Mouse (Mus musculus): ENCODE results near the gene Epb42.
"Not testable (repeated sequence)": the region's sequence is repeated elsewhere in the genome, so short reads cannot be mapped to it uniquely, and the experiment has no call there.

Epb42 gene

DNA sequence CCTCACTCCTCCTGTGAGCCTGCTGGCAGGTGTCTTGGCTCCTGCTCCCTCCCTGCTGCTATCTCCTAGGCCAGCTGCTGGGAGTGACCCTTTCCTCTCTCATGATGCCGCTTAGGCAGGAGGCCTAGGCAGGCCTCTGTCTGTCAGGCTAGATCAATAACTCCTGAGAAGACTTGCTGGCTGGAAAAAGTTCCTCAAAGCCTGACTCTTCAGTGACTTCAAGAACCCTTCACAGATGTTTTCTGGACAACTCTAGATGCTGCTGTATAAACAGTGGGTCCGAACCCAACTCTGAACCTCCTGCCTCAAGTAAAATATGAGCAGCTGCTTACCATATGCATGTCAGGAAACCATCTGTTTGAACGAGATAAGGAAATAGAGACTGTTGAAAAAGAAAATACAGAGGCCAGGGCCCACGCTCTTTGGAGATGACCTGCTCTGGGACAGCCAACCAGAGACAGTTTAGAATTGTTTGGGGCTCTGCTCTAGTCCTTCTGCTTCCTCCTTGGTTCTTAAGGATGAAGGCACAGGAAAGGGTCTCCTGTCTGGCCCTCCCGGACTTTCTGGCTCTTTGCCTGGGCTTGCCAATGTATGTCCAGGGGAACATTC lies at the start of gene Epb42:
Gene Epb42, minus strand, starts transcription at position 340 of the 609 bp plus-strand sequence.
- DNase-seq: no peak

DNA sequence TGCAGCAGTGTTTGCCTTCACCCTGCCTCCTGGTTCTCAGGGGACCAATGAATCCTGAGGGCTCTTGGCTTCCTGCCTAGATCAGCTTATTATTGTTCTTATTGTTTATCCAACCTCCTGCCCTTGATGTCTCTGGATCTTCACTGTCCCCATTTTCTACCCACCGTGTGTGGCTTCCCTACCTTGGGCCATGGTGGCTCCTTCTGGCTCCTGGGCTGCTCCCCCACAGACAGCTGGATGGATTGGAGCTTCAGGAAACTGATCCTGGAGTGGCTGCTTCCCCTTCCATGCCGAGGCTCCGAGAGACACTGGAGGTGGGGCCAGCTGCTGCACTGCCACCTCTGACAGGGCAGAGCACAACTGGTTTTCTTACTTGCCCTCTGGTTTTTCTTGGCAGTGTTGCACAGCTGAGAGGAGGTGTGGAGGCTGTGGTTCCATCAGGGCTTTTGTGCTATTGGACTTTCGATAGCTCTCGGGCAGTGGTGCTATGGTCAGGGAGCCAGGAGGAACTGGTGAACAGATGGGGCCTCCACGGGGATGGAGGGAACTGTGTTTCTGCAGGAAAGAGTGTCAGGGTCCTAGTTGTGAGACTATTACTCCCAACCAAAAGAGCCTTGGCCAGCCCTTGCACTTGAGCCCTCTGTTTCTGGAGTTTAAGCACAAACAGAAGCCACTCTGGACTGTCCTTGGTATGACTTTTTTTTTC lies 48.8 kb upstream of the Epb42 start, which contains the start of gene Tgm5:
Gene Tgm5, minus strand, starts transcription at position 362 of the 706 bp plus-strand sequence.
- DNase-seq: peak; percentile 22

DNA sequence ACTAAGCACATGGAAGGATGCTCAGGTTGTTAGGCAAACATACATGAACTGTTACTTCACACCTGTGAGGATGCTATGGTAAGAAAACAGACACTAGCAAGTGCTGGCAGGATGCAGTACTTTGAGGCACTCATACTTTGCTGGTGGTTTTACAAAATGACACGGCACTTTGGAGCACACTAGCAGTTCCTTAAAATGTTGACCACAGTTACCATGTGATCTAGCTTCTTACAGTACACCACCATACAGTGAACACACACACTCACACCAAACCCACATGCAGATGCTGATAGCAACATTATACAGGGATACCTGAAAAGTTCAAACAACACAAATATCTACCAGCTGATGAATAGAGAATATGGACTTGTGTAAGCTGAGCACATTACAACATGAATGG lies 45.8 kb upstream of the Epb42 start:
- DNase-seq: no peak

DNA sequence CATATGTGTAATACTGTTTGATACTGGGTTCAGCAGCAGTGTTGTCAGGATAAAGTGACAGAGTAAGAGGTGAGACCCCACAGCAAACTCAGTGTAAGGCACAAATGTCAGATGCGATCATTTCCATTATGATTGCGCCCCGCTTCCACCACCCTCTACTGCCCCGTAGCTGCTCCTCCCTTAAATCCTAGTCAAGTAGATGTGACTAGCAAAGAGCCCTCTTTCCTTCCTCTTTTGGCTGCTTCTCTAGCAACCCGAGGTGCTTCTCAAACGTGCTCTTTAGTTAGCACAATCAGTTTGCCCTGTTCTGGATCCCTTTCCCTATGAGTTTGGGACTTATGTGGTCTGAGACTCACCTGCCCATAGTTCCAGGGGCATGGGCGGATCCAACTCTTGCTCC lies 37.9 kb upstream of the Epb42 start:
- DNase-seq: no peak

GRCm38 (mm10) chr2:121071871-121072270 lies 35.0 kb upstream of the Epb42 start:
- no peak for DNase-seq

DNA sequence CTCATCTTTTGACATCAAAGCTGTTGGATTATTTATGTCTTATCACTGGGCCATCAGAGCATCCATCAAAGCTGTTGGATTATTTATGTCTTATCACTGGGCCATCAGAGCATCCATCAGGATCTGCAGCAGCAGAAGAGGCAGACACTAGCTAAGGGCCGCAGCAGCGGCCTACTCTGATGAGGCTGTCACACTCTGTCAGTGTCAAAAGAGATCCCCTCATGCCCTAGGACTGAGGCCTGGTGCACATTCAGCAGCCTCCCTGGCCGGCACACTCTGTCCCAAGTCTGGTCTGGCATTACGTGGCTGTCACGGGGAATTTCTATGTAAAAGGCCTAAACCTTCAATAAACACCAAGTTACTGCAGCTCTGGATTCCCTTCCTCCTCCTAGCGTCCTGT lies 32.6 kb upstream of the Epb42 start:
- no peak for DNase-seq

GRCm38 (mm10) chr2:121067116-121067515 lies 30.2 kb upstream of the Epb42 start:
- no peak for DNase-seq

- no peak for DNase-seq
These were observed 24.4 kb upstream of the Epb42 start for GRCm38 (mm10) chr2:121061315-121061714.

- no peak for DNase-seq
These were observed 21.1 kb upstream of the Epb42 start for GRCm38 (mm10) chr2:121057997-121058396.

GRCm38 (mm10) chr2:121055915-121056314 lies 19.0 kb upstream of the Epb42 start:
- DNase-seq: no peak

DNA sequence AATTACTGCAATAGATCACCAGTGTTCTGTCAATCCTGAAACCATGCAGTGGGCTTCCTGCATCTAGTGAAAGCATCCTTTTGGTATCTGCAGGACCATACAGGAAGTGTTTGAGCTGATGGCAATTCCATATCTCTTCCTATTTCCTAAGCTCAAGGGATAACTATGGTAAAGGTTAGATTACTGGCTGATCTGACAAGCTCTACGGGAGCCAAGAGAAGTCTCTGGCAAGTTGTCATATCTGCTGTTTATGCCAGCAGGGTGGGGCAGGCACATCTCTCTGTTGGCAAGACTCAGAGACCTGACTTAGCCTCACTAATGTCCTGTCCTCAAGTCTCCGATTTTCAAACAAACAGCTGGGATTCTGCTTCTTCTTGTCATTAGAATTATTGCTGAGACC lies 17.2 kb upstream of the Epb42 start:
- no peak for DNase-seq

DNA sequence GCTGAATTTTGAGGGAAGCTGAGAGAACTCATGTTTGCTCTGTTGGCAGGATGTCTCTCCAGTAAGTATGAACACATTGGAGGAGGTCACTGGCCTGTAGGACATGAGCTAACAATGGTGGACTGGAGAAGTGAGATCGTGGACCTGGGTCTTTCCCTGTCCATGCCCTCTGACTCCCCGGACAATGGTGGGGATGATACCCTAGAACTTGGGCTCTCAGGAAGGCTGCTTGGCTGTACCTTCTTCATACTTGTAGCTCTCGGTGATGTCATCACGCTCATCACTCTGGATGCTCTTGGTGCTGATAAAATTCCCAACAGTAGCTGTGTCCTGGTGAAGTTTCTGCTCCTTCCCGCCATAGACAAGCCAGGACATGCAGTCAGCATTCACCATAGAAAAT lies 15.3 kb upstream of the Epb42 start:
- no peak for DNase-seq

- no peak for DNase-seq
These were observed 8.8 kb upstream of the Epb42 start for GRCm38 (mm10) chr2:121045653-121046052.

DNA sequence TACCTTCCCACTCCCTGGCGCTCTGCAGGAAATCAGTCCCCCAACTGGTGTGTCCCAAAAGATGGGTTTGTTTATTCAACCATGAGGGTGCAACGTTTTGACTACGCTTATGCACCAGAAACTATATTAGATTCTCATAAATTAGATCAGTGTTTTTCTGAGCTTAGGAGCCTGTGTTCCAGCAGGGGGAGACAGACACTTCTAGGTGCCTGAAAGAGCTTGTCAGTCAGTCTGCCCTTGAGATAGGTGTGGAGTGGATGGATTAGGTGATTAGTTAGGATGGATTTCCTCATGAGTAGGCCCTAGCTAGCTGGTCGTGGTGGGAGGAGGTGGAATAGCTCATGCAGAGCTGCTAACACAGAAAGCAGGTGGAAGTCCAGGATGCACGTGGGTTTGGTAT lies 4.2 kb upstream of the Epb42 start:
- DNase-seq: peak; percentile 58

DNA sequence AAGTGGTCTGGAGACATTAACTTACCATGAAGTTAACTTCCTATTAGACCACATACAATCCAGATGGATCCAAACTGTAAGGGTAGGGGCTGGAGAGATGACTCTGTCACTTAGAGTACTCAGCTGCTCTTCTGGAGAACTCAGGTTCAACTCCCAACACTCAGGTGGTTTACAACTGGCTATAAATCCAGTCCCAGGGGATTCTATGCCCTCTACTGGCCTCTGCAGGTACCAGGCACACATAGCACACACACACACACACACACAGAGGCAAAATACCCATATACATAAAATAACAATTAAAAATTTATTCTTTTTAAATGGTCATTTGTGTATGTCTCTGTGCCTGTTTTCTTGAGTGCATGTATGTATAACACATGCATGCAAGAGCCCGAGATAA lies 2.5 kb upstream of the Epb42 start:
- DNase-seq: no peak

- DNase-seq: not testable (repeated sequence)
These were observed 2.0 kb upstream of the Epb42 start for GRCm38 (mm10) chr2:121038851-121039250.

DNA sequence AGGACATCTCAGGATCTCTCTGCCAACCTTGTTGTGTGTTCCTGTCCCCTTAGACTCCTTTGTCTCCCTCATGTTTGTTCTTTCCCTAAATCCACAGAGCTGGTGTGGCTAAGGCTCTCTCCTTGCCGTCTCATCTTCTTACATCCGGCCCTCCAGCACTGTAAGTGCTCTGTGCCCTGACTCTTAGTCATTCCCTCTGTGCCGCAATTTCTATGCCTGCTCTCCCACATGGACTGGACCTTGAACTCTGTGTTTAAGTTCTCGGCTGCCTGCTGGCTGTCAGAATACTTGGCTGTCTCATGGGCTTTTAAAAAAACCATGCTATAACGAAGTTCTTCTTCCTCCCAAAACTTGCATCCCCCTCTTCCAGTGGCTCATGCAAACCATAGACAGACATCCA lies 14.0 kb downstream of the Epb42 start:
- peak; percentile 34 for DNase-seq

DNA sequence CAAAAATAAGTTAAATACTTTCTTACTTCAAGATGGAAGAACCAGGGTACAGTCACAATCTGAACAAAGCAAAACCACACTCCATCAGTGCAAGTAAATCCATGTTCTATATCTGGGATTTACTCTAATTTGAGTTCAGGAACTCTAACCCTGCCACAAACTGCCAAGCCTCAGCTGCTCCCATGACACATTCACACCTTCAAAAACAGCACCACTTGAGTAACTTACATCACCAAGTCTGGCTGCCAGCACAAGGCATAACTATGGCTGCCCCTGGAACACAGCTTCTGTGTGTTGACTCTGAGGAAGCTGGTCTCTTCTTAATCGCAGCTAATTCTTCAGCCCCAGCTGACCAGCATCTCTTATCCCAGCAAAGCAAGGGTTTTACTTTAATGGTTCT lies 19.7 kb downstream of the Epb42 start:
- no peak for DNase-seq

DNA sequence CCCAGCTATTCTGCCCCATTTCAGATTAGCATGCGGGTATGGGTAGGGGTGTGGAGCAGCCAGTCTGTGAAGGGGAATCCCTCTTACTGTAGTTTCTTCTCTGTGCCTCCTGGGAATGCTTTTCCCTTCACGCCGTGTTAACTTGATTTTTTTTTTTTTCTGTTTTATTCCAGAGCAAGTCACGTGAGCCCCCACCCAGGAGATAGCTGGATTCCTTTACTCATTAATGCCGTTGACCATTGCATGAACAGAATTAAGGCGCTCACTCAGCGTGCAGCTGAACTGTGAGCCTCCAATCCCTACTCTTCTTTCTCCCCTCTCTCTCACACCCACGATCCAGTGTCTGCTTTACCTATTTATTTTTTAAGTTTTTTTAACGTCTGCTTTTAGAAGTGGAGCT lies 20.6 kb downstream of the Epb42 start:
- peak; percentile 78 for DNase-seq

DNA sequence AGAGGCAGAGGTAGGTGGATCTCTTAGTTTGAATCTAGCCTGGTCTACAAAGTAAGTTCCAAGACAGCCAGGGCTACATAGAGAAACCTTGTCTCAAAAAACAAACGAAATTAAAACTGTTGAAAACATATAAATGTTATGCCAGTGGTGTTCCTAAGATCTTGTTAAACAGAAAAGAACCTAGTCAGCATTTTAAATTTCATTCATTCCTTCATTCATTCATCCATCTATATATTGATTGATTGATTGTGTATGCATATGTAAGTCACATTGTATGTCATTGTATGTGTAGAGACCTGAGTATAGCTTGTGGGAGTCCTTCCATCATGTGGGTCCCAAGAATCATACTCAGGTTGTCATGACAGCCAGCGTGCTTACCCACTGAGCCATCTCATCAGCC lies 21.4 kb downstream of the Epb42 start:
- DNase-seq: no peak

- DNase-seq: no peak
These were observed 24.2 kb downstream of the Epb42 start for GRCm38 (mm10) chr2:121012676-121013075.

DNA sequence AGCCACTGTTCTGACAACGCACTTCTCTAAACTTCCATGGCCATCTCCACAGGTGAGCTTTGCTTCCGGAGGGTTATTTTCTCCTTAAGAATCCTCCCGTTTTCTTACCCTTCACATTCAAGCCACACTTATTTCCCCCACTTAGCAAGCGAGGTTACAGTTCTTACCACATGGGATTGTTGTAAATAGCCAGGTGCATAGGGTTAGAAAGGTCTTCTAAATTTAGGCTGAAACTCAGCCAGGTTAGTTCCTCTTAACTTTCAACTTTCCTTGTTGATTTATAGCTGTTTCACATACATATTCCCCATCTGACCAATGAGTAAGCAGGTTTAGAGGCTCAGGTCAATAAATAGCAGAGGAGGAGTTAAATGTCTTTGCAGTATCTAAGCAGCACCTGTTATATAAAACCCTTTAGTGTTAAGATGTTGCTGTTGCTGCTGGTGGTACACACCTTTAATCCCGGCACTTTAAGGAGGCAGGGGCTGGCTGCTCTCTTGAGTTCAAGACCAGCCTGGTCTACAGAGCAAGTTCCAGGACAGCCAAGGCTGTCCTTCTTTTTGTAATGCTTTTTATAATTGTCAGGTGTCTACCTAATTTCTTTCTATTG lies 27.7 kb downstream of the Epb42 start:
- DNase-seq: no peak

- DNase-seq: no peak
These were observed 28.2 kb downstream of the Epb42 start for GRCm38 (mm10) chr2:121008664-121009007.

- peak; percentile 95 for DNase-seq
These were observed 28.8 kb downstream of the Epb42 start, which contains the start of gene Ccndbp1 for GRCm38 (mm10) chr2:121007925-121008663. Gene Ccndbp1, plus strand, starts transcription at chr2:121008403.
